Mouse (Mus musculus): ENCODE results near the gene Cachd1.

The Cachd1 gene

GRCm38 (mm10) chr4:100926608-100927007 is 150.1 kb downstream of the Cachd1 start:
- no peak for DNase-seq

- no peak for DNase-seq
These were observed 150.6 kb downstream of the Cachd1 start for GRCm38 (mm10) chr4:100927059-100927458.

GRCm38 (mm10) chr4:100943689-100944088 is 167.2 kb downstream of the Cachd1 start:
- no peak for DNase-seq

GRCm38 (mm10) chr4:100944276-100944675 is 167.8 kb downstream of the Cachd1 start:
- no peak for DNase-seq

GRCm38 (mm10) chr4:100945171-100945899 is 168.9 kb downstream of the Cachd1 start:
- no peak for DNase-seq

GRCm38 (mm10) chr4:100948494-100949425 is 172.3 kb downstream of the Cachd1 start:
- peak; percentile 51 for DNase-seq

- DNase-seq = no peak
These were observed 173.8 kb downstream of the Cachd1 start for GRCm38 (mm10) chr4:100950316-100950715.

GRCm38 (mm10) chr4:100951876-100952275 is 175.4 kb downstream of the Cachd1 start:
- no peak for DNase-seq

GRCm38 (mm10) chr4:100963341-100963740 is 186.9 kb downstream of the Cachd1 start:
- DNase-seq = no peak

- no peak for DNase-seq
These were observed 187.3 kb downstream of the Cachd1 start for GRCm38 (mm10) chr4:100963796-100964195.

GRCm38 (mm10) chr4:100967703-100968392 is 191.4 kb downstream of the Cachd1 start:
- DNase-seq = no peak

- DNase-seq = no peak
These were observed 197.4 kb downstream of the Cachd1 start for GRCm38 (mm10) chr4:100973641-100974454.

- DNase-seq = no peak
These were observed 198.1 kb downstream of the Cachd1 start for GRCm38 (mm10) chr4:100974455-100975035.

- DNase-seq = peak; percentile 35
These were observed 201.0 kb downstream of the Cachd1 start for GRCm38 (mm10) chr4:100977522-100977921.

GRCm38 (mm10) chr4:100987187-100987586 is 210.7 kb downstream of the Cachd1 start:
- DNase-seq = no peak

GRCm38 (mm10) chr4:100988231-100988799 is 211.8 kb downstream of the Cachd1 start:
- peak; percentile 41 for DNase-seq

GRCm38 (mm10) chr4:100990996-100991395 is 214.5 kb downstream of the Cachd1 start:
- DNase-seq = peak; percentile 48

- DNase-seq = no peak
These were observed 215.6 kb downstream of the Cachd1 start for GRCm38 (mm10) chr4:100992086-100992485.

- DNase-seq = no peak
These were observed 218.2 kb downstream of the Cachd1 start for GRCm38 (mm10) chr4:100994442-100995255.

GRCm38 (mm10) chr4:100995617-100996016 is 219.1 kb downstream of the Cachd1 start:
- DNase-seq = no peak
